Mouse (Mus musculus) forebrain, embryonic 12.5 days (tissue): Measurements from ENCODE around the gene Slc16a5. TPM values are rescaled to one million over a fixed set of nuclear protein-coding genes. Genes with fewer than 3 reads are reported as not detected.
A peak's percentile ranks its signal among the peaks of the same experiment; 100 is the strongest.

Experiments used
- ATAC-seq: fragments of 200-750 bp; cut with Nextera tagmentation; 2 replicates; pipeline ENCODE4 v1.8.0; 2017; ENCODE audit warnings: moderate TSS enrichment; ENCODE audit not compliant: low FRiP score
- H3K27ac ChIP-seq: fragments of 300-500 bp; sonication (generic); 2 replicates; pipeline ENCODE4 v1.5.1; 2016; ENCODE audit warnings: mild to moderate bottlenecking
- H3K27me3 ChIP-seq: fragments of 300-500 bp; sonication (generic); 2 replicates; pipeline ENCODE4 v1.6.1; 2016; ENCODE audit warnings: mild to moderate bottlenecking
- H3K36me3 ChIP-seq: fragments of 300-500 bp; sonication (generic); replicated peaks from 2 replicates; pipeline ENCODE4 v1.6.1; 2016; ENCODE audit warnings: mild to moderate bottlenecking
- H3K4me1 ChIP-seq: fragments of 300-500 bp; sonication (generic); 2 replicates; pipeline ENCODE4 v1.6.1; 2016
- H3K4me2 ChIP-seq: fragments of 300-500 bp; sonication (generic); 2 replicates; pipeline ENCODE4 v1.6.1; 2016; ENCODE audit warnings: mild to moderate bottlenecking, moderate library complexity
- H3K4me3 ChIP-seq: fragments of 300-500 bp; sonication (generic); replicated peaks from 2 replicates; pipeline ENCODE4 v1.5.1; 2016; ENCODE audit warnings: mild to moderate bottlenecking
- H3K9ac ChIP-seq: fragments of 300-500 bp; sonication (generic); 2 replicates; pipeline ENCODE4 v1.6.1; 2016; ENCODE audit warnings: mild to moderate bottlenecking
- H3K9me3 ChIP-seq: fragments of 300-500 bp; sonication (generic); 2 replicates; pipeline ENCODE4 v1.6.1; 2016
- WGBS: fragments of 180-500 bp; shearing (Covaris S2); methylation state at CpG from one replicate; pipeline ENCODE4 v1.1.7; 2016; 5-methylcytosine and 5-hydroxymethylcytosine counted together
- polyA plus RNA-seq: library from polyadenylated mRNA; unstranded; fragments of >200 nt; fragmentation: Nextera tagmentation; extraction: Ambion mirVana; gene quantifications from 2 replicates; pipeline ENCODE4 v1.2.1, GENCODE M21; 2016

Gene Slc16a5
- polyA plus RNA-seq, 1 experiment from 2014 or later: not detected

DNA sequence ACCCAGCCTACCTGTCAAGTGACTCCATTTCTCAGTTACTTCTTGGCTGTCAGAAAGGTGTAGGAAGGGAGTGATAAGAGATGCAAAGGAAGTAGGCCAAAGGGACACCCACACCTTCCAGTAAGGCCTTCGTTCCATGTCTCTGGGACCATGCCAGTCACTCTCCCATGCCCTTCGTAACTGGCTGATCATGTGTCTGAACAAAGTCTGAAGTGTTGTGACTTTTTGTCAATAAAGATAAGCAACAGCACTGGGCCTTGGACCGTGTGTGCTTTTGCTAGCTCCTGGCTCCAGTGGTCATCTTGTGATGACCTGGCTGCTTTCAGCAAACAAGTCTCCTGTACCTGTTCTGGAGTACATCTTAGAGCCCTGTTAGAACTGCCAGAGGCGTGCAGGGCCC, 29.5 kb upstream of the Slc16a5 start:
- Histone ChIP-seq H3K9ac (no peak overlapping the region), H3K27me3 (peaks cover 8% of the 10 kb centered on the region; the same call in 1 of the 2 replicates), H3K27ac (no peak overlapping the region), H3K4me1 (peaks cover 18% of the 10 kb centered on the region), H3K4me3 (no peak overlapping the region), H3K36me3 (peaks cover 49% of the 10 kb centered on the region), H3K4me2 (no peak overlapping the region), H3K9me3 (no peaks in the 10 kb centered on the region)
- no peak for ATAC-seq
- WGBS: 81% methylated on average over 4 of the region's 4 CpGs

DNA sequence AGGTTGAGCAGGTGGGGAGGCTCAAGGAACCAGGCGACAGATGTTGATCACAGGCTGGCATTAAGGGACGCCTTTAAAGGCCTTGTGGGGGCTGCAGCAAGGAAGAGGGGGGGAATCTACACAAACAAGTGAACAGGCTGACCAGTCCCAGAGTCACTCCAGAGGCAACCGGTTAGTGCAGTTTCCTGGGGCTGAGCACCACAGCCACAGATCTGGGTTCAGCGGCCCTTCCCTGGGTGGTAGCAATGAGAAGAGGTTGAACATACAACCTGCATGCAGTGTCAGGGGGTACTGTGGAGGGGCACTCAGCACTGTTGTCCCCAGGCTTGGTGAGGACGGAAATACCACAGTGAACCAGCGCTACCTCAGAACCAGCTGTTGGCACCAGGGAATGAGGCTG, 28.9 kb upstream of the Slc16a5 start:
- Histone ChIP-seq H3K9ac (no peak overlapping the region), H3K4me2 (no peak overlapping the region), H3K4me1 (peaks cover 12% of the 10 kb centered on the region), H3K27ac (no peak overlapping the region), H3K27me3 (peaks cover 8% of the 10 kb centered on the region; the same call in 1 of the 2 replicates), H3K9me3 (no peaks in the 10 kb centered on the region), H3K36me3 (peaks cover 48% of the 10 kb centered on the region), H3K4me3 (no peak overlapping the region)
- ATAC-seq: no peak
- WGBS: 82% methylated on average over 6 of the region's 6 CpGs

DNA sequence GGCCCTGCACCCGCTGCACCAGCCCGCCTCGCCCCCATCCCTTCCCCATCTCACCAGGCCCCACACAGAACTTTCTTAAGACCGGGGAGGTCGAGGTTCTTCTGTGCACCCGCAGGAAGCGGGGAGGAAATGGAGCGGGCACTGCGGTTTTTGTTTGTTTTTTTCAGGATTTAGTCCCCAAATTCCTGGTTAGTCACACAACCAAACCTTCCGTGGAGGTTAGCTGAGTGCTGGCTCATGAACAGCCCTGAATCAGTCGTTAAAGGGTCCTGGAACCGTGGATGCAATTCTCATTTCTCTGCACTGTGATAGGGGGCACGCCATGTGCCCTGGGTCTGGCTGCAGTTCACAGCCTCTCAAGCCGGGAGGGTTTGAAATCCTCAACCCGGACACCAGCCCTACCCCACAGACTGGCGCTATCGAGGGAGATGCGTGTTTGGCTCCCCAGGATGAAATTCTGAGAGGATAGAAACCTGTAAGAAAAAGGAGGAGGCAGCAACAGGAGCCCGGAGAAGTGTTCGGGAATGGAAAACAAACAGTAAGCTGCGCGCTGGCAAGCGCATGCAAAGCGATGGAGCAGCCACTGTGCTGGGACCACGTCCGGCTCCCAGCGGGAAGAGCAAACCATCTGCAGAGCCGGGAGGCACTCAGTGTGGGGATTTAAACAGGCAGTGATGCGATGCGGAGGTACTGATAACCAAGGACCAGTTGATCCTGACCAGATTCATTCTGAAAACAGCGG, 26.5 kb upstream of the Slc16a5 start:
- Histone ChIP-seq H3K36me3 (peaks cover 24% of the 10 kb centered on the region), H3K27me3 (peaks cover 8% of the 10 kb centered on the region; the same call in 1 of the 2 replicates), H3K9me3 (no peaks in the 10 kb centered on the region), H3K4me2 (peak overlapping the region; percentile 53), H3K4me3 (peak overlapping the region; percentile 25), H3K9ac (peak overlapping the region; percentile 48), H3K27ac (no peak overlapping the region), H3K4me1 (peaks cover 12% of the 10 kb centered on the region)
- WGBS: 6% methylated on average over 31 of the region's 31 CpGs
- ATAC-seq: peak; percentile 58; the same call in 1 of the 2 replicates

DNA sequence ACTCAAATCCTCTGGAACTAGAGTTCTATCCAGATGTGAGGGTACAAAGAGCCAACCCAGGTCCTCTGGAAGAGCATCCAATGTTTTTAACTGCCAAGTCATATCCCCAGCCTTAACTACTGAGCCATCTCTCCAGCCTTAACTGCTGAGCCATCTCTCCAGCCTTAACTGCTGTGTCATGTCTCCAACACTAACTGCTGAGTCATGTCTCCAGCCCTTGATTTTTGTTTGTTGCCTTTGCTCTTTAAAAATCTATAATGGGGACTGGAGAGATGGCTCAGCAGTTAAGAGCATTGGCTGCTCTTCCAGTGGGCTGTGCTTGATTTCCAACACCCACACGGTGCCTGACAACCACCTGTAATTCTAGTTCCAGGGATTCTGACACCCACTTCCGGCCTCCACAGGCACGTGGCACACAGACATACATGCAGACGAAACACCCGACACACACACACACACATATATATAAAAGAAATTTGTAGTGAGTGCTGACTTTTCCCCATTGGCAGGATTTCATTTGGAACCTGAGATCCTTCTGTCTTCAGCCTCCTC, 24.6 kb upstream of the Slc16a5 start:
- ATAC-seq: no peak
- Histone ChIP-seq H3K27ac (no peak overlapping the region), H3K9ac (no peak overlapping the region), H3K4me2 (no peak overlapping the region), H3K36me3 (peaks cover 5% of the 10 kb centered on the region; the same call in 1 of the 2 replicates), H3K27me3 (peaks cover 8% of the 10 kb centered on the region; the same call in 1 of the 2 replicates), H3K4me3 (no peak overlapping the region), H3K9me3 (no peaks in the 10 kb centered on the region), H3K4me1 (peaks cover 12% of the 10 kb centered on the region)
- 85% methylated on average over 5 of the region's 5 CpGs for WGBS

DNA sequence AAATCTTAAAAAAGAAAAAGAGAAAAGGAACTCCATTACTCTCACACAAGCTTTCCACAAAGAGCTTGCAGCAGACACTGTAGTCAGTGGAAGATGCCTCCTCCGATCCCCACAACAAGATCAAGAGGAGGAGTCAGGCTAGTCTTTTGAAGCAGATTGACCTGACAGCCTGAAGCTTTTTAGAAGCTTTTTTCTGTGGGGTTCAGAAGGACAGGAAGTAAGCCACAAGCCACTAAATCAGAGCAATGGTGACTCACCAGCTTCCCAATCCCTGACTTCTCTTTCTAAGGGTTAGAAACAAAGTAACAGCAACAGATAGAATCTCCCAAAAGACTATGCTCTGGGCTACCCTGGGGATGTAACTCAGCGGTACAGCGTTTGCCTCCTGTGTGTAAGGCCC, 22.9 kb upstream of the Slc16a5 start:
- 86% methylated on average over 3 of the region's 3 CpGs for WGBS
- no peaks in the 10 kb centered on the region for H3K36me3 ChIP-seq
- ATAC-seq: no peak
- H3K9me3 ChIP-seq: no peaks in the 10 kb centered on the region
- H3K27me3 ChIP-seq: peaks cover 8% of the 10 kb centered on the region; the same call in 1 of the 2 replicates
- H3K4me2 ChIP-seq: no peak overlapping the region
- H3K9ac ChIP-seq: no peak overlapping the region
- no peak overlapping the region for H3K4me3 ChIP-seq
- no peak overlapping the region for H3K27ac ChIP-seq
- peaks cover 12% of the 10 kb centered on the region for H3K4me1 ChIP-seq

DNA sequence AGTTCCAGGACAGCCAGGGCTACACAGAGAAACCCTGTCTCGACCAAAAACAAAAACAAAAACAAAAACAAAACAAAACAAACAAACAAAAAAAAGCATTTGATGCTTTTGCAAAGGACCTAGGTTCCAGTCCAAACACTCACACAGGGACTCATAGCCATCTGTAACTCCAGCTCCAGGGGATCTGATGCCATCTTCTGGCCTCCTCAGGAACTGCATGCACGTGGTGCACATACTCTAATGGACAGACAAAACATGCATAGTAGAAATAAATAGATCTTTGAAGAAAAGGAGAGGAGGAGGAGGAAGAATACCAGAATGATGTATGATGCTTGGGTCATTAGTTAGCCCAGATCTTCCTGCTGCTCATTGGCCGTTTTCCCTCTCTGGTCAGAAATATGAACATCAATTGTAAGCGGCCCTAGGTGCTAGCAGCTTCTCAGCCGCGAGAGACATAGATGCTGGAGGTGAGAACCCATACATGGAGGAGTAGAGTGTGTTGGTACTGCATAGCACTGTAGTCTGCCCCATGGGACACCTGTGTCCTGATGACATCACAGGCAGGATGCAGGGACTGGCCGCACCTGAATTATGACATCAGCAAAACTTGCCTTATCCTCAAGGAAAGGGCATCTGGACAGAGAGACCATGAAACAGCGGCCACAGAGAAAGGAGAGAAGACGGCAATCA, 22.2 kb upstream of the Slc16a5 start, which contains the start of gene Trim80:
TSS of gene Trim80 (plus strand) at position 640 of the 690 bp plus-strand sequence.
- Histone ChIP-seq H3K9me3 (no peaks in the 10 kb centered on the region), H3K9ac (no peak within 1 kb of the TSS), H3K27me3 (peaks cover 6% of the 10 kb centered on the region; the same call in 1 of the 2 replicates), H3K27ac (no peak within 1 kb of the TSS), H3K36me3 (no peaks in the 10 kb centered on the region), H3K4me1 (peaks cover 12% of the 10 kb centered on the region), H3K4me2 (no peak within 1 kb of the TSS), H3K4me3 (no peak within 1 kb of the TSS)
- 92% methylated on average over 9 of the region's 9 CpGs for WGBS
- no peak for ATAC-seq

DNA sequence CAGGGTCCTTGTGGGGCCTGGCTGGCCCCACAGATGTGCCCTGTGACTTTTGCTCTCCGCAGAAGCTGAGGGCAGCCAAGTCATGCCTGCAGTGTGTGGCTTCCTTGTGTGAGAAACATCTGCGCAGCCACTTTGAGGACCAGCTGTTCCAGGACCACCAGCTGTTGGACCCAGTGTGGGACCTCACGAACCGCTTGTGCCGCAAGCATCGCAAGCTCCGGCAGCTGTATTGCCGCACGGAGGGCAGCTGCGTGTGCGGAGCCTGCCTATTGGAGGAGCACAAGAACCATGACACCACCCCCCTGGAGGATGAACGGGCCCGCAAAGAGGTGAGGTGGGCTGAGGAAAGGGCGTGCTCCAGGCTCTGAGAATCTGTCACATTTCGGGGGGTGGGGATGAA, 20.9 kb upstream of the Slc16a5 start:
- Histone ChIP-seq H3K27ac (no peak overlapping the region), H3K4me1 (peaks cover under 1% of the 10 kb centered on the region; the same call in 1 of the 2 replicates), H3K4me2 (no peak overlapping the region), H3K9ac (no peak overlapping the region), H3K4me3 (no peak overlapping the region), H3K9me3 (no peaks in the 10 kb centered on the region), H3K27me3 (no peaks in the 10 kb centered on the region), H3K36me3 (no peaks in the 10 kb centered on the region)
- 50% methylated on average over 15 of the region's 15 CpGs for WGBS
- ATAC-seq: no peak

DNA sequence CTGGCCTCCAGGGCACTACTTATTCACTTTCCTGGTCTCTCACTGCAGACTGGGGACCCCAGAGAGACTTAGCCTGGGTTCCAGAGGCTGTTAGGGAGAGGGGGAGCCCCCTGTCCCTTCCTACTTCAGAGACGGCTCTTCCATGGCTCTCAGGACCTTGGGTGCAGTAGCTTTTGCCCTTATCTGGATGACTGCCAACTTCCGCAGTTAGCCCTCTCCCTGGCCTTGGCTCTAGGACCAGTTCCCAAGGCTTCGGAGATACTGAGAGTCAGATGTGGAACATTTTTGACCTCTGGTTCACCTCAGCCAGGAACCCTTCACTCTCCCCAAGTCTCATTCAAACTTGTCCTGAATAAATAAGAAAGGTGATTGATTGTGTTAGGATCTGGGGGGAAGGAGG, 15.4 kb upstream of the Slc16a5 start:
- Histone ChIP-seq H3K9me3 (no peaks in the 10 kb centered on the region), H3K4me3 (no peak overlapping the region), H3K9ac (no peak overlapping the region), H3K27me3 (no peaks in the 10 kb centered on the region), H3K27ac (no peak overlapping the region), H3K4me2 (no peak overlapping the region), H3K4me1 (peaks cover 3% of the 10 kb centered on the region; the same call in 1 of the 2 replicates), H3K36me3 (no peaks in the 10 kb centered on the region)
- WGBS: 86% methylated on average over 3 of the region's 3 CpGs
- ATAC-seq: no peak

DNA sequence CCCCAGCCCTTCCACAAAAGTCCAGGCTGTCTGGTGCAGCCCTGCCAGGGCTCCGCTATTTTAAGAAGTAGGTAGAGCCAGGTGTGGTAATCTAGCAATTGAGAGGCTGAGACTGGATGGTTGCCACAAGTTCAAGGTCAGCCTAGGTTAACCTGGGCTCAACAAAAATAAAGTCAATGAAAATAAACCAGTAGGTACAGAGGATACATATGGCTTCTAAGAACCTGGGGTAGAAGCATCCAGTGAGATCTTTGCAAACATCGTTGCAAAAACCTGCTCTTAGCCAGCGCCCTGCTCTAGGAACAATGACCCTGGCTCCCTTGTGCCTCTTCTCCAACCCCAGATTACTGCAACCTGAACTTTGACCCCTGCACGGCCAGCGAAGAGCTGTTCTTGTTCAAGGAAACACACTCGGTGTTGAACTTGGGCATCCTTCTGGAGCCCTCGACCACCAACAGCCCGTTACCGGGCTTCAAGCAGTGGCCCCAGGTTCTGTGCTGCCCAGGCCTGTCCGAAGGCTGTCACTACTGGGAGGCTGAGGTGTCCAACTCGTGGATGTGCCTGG, 14.9 kb upstream of the Slc16a5 start:
- Histone ChIP-seq H3K4me1 (peaks cover 3% of the 10 kb centered on the region; the same call in 1 of the 2 replicates), H3K27me3 (no peaks in the 10 kb centered on the region), H3K27ac (no peak overlapping the region), H3K36me3 (no peaks in the 10 kb centered on the region), H3K9ac (no peak overlapping the region), H3K4me3 (no peak overlapping the region), H3K9me3 (no peaks in the 10 kb centered on the region), H3K4me2 (no peak overlapping the region)
- no peak for ATAC-seq
- 89% methylated on average over 11 of the region's 11 CpGs for WGBS

DNA sequence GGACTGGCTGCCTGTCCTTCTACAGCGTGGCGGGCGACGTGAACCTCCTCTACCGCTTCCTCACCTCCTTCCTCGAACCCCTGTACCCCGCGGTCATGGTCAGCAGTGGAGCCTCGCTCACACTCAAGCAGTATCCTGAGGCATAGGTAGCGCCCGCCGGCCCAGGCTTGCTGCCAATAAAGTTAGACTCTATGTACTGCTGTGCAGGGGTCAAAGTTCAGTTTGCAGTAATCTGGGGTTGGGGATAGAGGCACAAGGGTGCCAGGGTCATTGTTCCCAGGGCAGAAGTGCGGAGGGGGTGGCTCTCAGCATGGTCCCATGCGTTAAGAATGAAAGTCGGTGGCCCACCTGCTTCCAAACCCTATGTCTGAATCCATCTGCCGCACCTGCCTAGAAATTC, 14.2 kb upstream of the Slc16a5 start:
- no peak overlapping the region for H3K9ac ChIP-seq
- no peak overlapping the region for H3K4me2 ChIP-seq
- H3K4me3 ChIP-seq: no peak overlapping the region
- H3K4me1 ChIP-seq: peaks cover 3% of the 10 kb centered on the region; the same call in 1 of the 2 replicates
- no peak overlapping the region for H3K27ac ChIP-seq
- H3K27me3 ChIP-seq: no peaks in the 10 kb centered on the region
- no peaks in the 10 kb centered on the region for H3K36me3 ChIP-seq
- no peak for ATAC-seq
- H3K9me3 ChIP-seq: no peaks in the 10 kb centered on the region
- WGBS: 86% methylated on average over 16 of the region's 16 CpGs

DNA sequence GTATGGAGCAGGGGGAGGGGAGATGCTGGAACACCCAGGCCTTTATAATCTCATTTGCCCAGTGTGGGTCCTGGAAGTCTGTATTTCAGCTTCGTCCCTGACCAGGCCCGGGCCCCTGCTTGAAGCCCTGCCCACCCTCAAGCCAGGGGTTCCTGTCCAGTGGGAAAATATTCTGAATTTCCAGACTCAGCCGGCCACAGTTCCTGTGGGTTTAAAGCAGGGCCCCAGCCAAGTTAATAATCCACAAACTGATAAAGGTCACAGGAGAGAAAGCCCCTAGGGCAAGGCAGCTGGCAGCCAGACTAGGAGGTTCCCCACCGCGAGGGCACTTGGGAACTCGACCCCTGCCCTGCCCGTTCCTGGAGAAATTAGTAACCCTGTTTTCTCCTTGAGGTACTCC, 13.3 kb upstream of the Slc16a5 start:
- 73% methylated on average over 7 of the region's 7 CpGs for WGBS
- H3K9ac ChIP-seq: no peak overlapping the region
- ATAC-seq: no peak
- no peak overlapping the region for H3K27ac ChIP-seq
- H3K4me1 ChIP-seq: peaks cover 3% of the 10 kb centered on the region; the same call in 1 of the 2 replicates
- no peaks in the 10 kb centered on the region for H3K36me3 ChIP-seq
- H3K4me3 ChIP-seq: no peak overlapping the region
- H3K27me3 ChIP-seq: no peaks in the 10 kb centered on the region
- no peaks in the 10 kb centered on the region for H3K9me3 ChIP-seq
- no peak overlapping the region for H3K4me2 ChIP-seq

DNA sequence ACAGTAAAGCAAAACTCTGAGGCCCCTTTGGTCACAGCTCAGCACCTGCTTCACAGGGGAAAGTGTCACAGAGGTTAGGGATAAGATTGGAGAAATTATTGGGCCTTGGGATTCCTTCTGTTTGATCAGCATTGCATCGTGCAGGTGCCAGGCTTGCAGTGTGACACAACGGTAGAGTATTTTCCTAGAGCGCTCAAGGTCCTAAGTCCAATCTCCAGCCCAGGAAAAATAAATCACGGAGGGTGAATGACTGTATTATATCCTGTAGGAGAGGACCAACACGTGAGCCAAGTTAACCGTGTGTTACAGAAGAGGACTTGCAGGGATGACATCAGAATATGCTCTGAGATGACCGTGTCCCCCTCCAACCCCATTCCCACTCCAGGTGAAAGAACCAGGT, 12.1 kb upstream of the Slc16a5 start:
- Histone ChIP-seq H3K27ac (no peak overlapping the region), H3K9ac (no peak overlapping the region), H3K4me2 (no peak overlapping the region), H3K27me3 (no peaks in the 10 kb centered on the region), H3K9me3 (peaks cover 2% of the 10 kb centered on the region; the same call in 1 of the 2 replicates), H3K36me3 (no peaks in the 10 kb centered on the region), H3K4me3 (no peak overlapping the region), H3K4me1 (peaks cover 3% of the 10 kb centered on the region; the same call in 1 of the 2 replicates)
- ATAC-seq: no peak
- 90% methylated on average over 7 of the region's 7 CpGs for WGBS
